Mouse (Mus musculus) Patski (cell line): ENCODE measurements around the gene Gm38431. TPM values are rescaled to one million over a fixed set of nuclear protein-coding genes. Genes with fewer than 3 reads are reported as not detected.
"Not testable (repeated sequence)": the region's sequence is repeated elsewhere in the genome, so short reads cannot be mapped to it uniquely, and the experiment has no call there.

ENCODE experiments used
- ATAC-seq: fragments of 100-300 bp; one replicate; pipeline ENCODE4 v1.8.0; 2021
- CTCF ChIA-PET: fragments of 350-600 bp; sonication (Branson Sonifier 250); formaldehyde crosslinking; loops from one replicate; lab custom pipeline; 2022; ENCODE audit warnings: inconsistent platforms; lab: Charles Lee
- POLR2A ChIA-PET: fragments of 350-600 bp; sonication (Branson Sonifier 250); formaldehyde crosslinking; loops from one replicate; lab custom pipeline; 2022; ENCODE audit warnings: antibody characterized with exemption, inconsistent platforms; lab: Charles Lee
- DNase-seq: peaks from one replicate; pipeline ENCODE4 v3.0.0-alpha.2; 2011; ENCODE audit warnings: low read depth, low spot score
- H3K27me3 ChIP-seq: fragments of 371-371 bp; one replicate; pipeline ENCODE4 v1.5.1; 2021
- CTCF ChIP-seq: fragments of 100-300 bp; IDR thresholded peaks from one replicate; pipeline ENCODE4 v1.5.1; 2021
- in situ Hi-C: fragments of 300-500 bp; cut with MboI; formaldehyde crosslinking; loops from 3 replicates; pipeline ENCODE4 v1.11.1; 2018; ENCODE audit warnings: low pct_unique_long_range_greater_than_20kb, mixed read lengths
- polyA plus RNA-seq: library from polyadenylated mRNA; unstranded; gene quantifications from one replicate; pipeline ENCODE4 v1.2.3, GENCODE M21; 2021

Gene Gm38431
- polyA plus RNA-seq, 1 experiment from 2014 or later: 1.2 TPM

DNA sequence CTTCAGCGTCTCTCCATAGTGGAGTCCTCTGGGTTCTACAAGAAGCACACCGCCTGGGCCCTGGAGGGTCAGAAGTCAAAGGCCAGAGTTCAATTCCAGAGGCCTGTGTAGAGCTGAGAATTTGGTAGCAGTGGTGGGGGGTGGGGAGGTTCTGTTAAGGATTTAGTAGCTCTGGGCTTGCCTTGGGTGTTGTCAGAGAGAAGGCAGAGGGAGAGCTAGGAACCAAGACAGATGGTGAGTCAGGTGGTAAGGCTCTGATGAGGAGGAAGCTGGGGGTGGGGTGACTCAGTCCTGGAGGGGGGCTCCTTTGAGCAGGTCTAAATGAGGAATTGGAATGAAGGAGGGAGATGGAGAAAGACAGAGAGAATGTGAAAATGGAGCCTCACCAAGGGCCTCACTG, 28.9 kb downstream of the Gm38431 start:
- POLR2A ChIA-PET: no interaction called here
- CTCF ChIA-PET: no interaction called here
- TF ChIP-seq CTCF: no peak
- DNase-seq: no peak
- in situ Hi-C loops: no loop called here
- no peak for ATAC-seq
- no peaks in the 10 kb centered on the region for H3K27me3 ChIP-seq

GRCm38 (mm10) chr9:21051578-21051977, 40.2 kb downstream of the Gm38431 start:
- ATAC-seq (no peak), DNase-seq (no peak)
- H3K27me3 ChIP-seq: peaks cover 9% of the 10 kb centered on the region
- ChIA-PET CTCF (no interaction called here), POLR2A (no interaction called here)
- in situ Hi-C loops: no loop called here
- no peak for TF ChIP-seq CTCF

GRCm38 (mm10) chr9:21045235-21045634, 46.6 kb downstream of the Gm38431 start:
- no peak for ATAC-seq
- in situ Hi-C loops: no loop called here
- no peak for TF ChIP-seq CTCF
- ChIA-PET POLR2A (no interaction called here), CTCF (no interaction called here)
- H3K27me3 ChIP-seq: peaks cover 5% of the 10 kb centered on the region
- no peak for DNase-seq

GRCm38 (mm10) chr9:21044785-21045184, 47.0 kb downstream of the Gm38431 start:
- ATAC-seq, CTCF ChIA-PET, in situ Hi-C loops, DNase-seq, H3K27me3 ChIP-seq, POLR2A ChIA-PET: not testable (repeated sequence)

DNA sequence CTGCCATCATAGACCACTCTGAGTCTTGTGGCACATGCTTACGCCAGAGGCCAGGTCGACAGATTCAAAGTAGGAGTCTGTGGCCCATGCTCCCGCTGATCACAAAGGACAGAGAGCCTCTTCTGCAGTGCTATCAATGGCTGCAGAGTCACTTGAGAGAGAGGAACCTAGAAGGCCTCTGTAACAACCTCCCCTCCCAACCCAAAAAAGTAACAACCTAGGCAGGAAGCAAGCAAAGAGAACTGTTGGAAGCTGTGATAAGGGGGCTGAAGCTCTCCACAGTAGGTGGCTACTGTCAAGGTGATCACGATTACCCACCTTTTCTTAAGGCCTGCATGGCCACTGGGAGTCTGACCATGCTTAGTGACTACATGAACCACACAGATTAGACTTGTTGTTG, 48.2 kb downstream of the Gm38431 start:
- no peak for TF ChIP-seq CTCF
- ChIA-PET CTCF (no interaction called here), POLR2A (no interaction called here)
- ATAC-seq (no peak), DNase-seq (no peak)
- in situ Hi-C loops: no loop called here
- no peaks in the 10 kb centered on the region for H3K27me3 ChIP-seq

DNA sequence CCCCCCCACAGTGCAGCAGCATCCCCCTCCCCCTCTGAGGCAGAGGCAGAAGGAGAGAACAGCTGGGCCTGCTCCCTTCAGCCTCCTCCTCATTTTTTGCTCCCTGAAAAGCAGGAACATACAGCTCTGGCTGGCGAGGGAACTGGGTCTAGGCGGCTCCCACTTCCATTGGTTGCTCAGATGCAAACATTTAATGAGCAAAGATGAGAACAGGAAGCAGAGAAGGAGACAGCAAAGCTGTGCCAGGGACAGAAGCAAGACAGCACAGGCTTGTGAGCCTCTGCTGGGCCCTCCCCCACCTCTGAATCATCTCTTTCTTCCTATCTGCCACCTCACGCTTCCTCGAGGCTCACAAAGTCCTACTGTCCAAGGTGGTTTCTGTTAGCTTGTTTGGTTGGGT, 50.5 kb downstream of the Gm38431 start:
- in situ Hi-C loops: no loop called here
- no peak for TF ChIP-seq CTCF
- ChIA-PET CTCF (interaction anchor here (1.2 kb wide), 1 partner anchor 12 kb away, joined by 4 read pairs; the partner anchor contains the start of gene Icam4), POLR2A (no interaction called here)
- H3K27me3 ChIP-seq: no peaks in the 10 kb centered on the region
- ATAC-seq (no peak), DNase-seq (no peak)

DNA sequence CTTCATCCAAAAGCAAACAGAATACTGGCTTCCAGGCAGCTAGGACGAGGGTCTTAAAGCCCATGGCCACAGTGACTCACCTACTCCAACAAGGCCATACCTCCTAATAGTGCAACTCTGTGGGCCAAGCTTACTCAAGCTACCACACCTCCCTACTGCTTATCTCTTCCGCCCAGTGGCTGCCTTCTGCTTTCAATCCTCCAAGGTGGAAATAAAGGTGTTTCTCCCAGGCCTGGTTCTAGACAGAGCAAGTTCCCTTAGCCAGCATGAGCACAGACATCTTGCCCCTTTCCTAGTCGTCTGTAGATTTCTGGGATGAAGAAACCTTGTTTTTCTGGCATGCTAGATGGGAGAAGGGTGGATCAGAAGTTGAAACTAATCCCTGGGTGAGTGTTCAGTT, 52.0 kb downstream of the Gm38431 start:
- POLR2A ChIA-PET: no interaction called here
- in situ Hi-C loops: no loop called here
- CTCF ChIA-PET: no interaction called here
- DNase-seq (no peak), ATAC-seq (no peak)
- H3K27me3 ChIP-seq: no peaks in the 10 kb centered on the region
- no peak for TF ChIP-seq CTCF

- in situ Hi-C loops: no loop called here
- ChIA-PET CTCF (interaction anchor here (1.4 kb wide), 1 partner anchor 28 kb away, joined by 3 read pairs; no protein-coding TSS in a partner anchor), POLR2A (no interaction called here)
- DNase-seq: no peak
- no peaks in the 10 kb centered on the region for H3K27me3 ChIP-seq
- TF ChIP-seq CTCF: no peak
- no peak for ATAC-seq
Observed at GRCm38 (mm10) chr9:21037481-21037891, 54.3 kb downstream of the Gm38431 start.

GRCm38 (mm10) chr9:21036666-21037065, 55.1 kb downstream of the Gm38431 start:
- DNase-seq: no peak
- in situ Hi-C loops: no loop called here
- no peaks in the 10 kb centered on the region for H3K27me3 ChIP-seq
- no peak for ATAC-seq
- ChIA-PET CTCF (no interaction called here), POLR2A (no interaction called here)
- no peak for TF ChIP-seq CTCF

- ChIA-PET CTCF (no interaction called here), POLR2A (no interaction called here)
- ATAC-seq (no peak), DNase-seq (no peak)
- in situ Hi-C loops: no loop called here
- TF ChIP-seq CTCF: no peak
- H3K27me3 ChIP-seq: no peaks in the 10 kb centered on the region
Observed at GRCm38 (mm10) chr9:21036161-21036560, 55.6 kb downstream of the Gm38431 start.

- no peaks in the 10 kb centered on the region for H3K27me3 ChIP-seq
- CTCF ChIA-PET: no interaction called here
- POLR2A ChIA-PET: no interaction called here
- ATAC-seq (no peak), DNase-seq (no peak)
- in situ Hi-C loops: no loop called here
- no peak for TF ChIP-seq CTCF
Observed at GRCm38 (mm10) chr9:21035586-21035985, 56.2 kb downstream of the Gm38431 start.

DNA sequence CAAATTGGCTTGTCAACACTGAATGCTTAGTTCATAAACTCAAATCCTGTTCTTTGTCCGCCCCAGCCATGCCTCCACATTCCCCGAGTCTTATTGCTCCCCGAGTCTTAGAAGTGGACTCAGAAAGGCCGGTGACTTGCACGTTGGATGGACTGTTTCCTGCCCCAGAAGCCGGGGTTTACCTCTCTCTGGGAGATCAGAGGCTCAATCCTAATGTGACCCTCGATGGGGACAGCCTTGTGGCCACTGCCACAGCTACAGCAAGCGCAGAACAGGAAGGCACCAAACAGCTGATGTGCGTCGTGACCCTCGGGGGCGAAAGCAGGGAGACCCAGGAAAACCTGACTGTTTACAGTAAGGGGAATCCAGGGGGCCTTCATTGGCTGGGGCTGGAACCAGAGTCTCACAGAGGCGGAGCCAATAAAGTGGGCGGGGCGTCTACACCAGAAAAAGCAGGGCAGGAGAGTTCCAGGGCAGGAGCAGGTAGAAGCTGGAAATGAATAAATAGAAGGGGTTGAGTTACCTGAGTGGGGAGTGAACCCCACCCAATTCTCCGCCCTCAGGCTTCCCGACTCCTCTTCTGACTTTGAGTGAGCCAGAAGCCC, 57.2 kb downstream of the Gm38431 start:
- no peaks in the 10 kb centered on the region for H3K27me3 ChIP-seq
- in situ Hi-C loops: loop anchor here (5.0 kb wide), 2 partner anchors 38 to 98 kb away; partner anchors contain the start of genes Fdx1l, Gm49373 and Tyk2
- TF ChIP-seq CTCF: no peak
- DNase-seq: no peak
- ChIA-PET CTCF (no interaction called here), POLR2A (no interaction called here)
- no peak for ATAC-seq
